Mouse (Mus musculus) intestine, embryonic 16.5 days (tissue): ENCODE measurements around the gene Prkar2a. TPM values are rescaled to one million over a fixed set of nuclear protein-coding genes. Genes with fewer than 3 reads are reported as not detected.
A peak's percentile ranks its signal among the peaks of the same experiment; 100 is the strongest.
"Not testable (repeated sequence)": the region's sequence is repeated elsewhere in the genome, so short reads cannot be mapped to it uniquely, and the experiment has no call there.

ENCODE experiments used
- ATAC-seq: fragments of 200-750 bp; cut with Nextera tagmentation; 2 replicates; pipeline ENCODE4 v1.8.0; 2017; ENCODE audit warnings: moderate TSS enrichment, moderate library complexity
- H3K27ac ChIP-seq: fragments of 300-500 bp; sonication (generic); 2 replicates; pipeline ENCODE4 v1.5.1; 2014; ENCODE audit warnings: mild to moderate bottlenecking, low read length
- H3K27me3 ChIP-seq: fragments of 300-500 bp; sonication (generic); replicated peaks from 2 replicates; pipeline ENCODE4 v1.6.1; 2014; ENCODE audit warnings: low read length, control low read depth, mixed read lengths; ENCODE audit not compliant: control insufficient read depth, insufficient read depth
- H3K36me3 ChIP-seq: fragments of 300-500 bp; sonication (generic); 2 replicates; pipeline ENCODE4 v1.6.1; 2014; ENCODE audit warnings: low read length, control low read depth; ENCODE audit not compliant: control insufficient read depth, insufficient read depth
- H3K4me1 ChIP-seq: fragments of 300-500 bp; sonication (generic); 2 replicates; pipeline ENCODE4 v1.6.1; 2014; ENCODE audit warnings: low read length, control low read depth, mixed read lengths; ENCODE audit not compliant: control insufficient read depth, insufficient read depth
- H3K4me2 ChIP-seq: fragments of 300-500 bp; sonication (generic); 2 replicates; pipeline ENCODE4 v1.6.1; 2014; ENCODE audit warnings: low read depth, low read length, control low read depth
- H3K4me3 ChIP-seq: fragments of 300-500 bp; sonication (generic); 2 replicates; pipeline ENCODE4 v1.5.1; 2014; ENCODE audit warnings: mild to moderate bottlenecking, low read length
- H3K9ac ChIP-seq: fragments of 300-500 bp; sonication (generic); 2 replicates; pipeline ENCODE4 v1.6.1; 2014; ENCODE audit warnings: low read depth, low read length
- H3K9me3 ChIP-seq: fragments of 300-500 bp; sonication (generic); 2 replicates; pipeline ENCODE4 v1.6.1; 2016; ENCODE audit warnings: low read length, control low read depth; ENCODE audit not compliant: control insufficient read depth
- WGBS: fragments of 180-500 bp; shearing (Covaris S2); extraction: QIAGEN DNeasy Blood & Tissue Kit; methylation state at CpG from one replicate; pipeline ENCODE4 v1.1.7; 2014; 5-methylcytosine and 5-hydroxymethylcytosine counted together
- polyA plus RNA-seq: library from polyadenylated mRNA; unstranded; fragments of >200 nt; fragmentation: Nextera tagmentation; extraction: Ambion mirVana; gene quantifications from 2 replicates; pipeline ENCODE4 v1.2.1, GENCODE M21; 2015

Prkar2a gene
- polyA plus RNA-seq, result 32.8 and 36.9 TPM in 2 replicates

DNA sequence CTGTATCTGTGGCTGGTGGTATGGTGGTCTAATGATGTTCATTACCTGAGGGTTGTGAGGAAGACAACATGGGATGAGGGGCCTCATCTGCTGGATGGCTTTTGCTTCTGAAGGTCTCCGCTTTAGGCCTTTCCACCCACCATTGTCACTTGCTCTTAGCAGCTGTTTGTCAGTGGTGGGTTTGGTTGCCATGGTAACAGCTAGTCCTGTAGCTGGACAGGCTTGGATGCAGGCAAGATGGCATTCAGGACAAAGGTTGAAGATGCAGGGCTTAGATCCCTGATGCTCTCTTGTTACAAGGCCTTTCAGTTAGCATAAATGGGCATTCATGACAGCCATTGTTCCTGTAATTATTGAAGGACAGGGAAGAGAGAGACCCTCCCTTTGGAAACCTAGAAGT is at the start of gene Prkar2a:
Prkar2a (plus strand) TSS at position 209 of the 400 bp plus-strand sequence.
- H3K9ac ChIP-seq, result no peak within 1 kb of the TSS
- WGBS, result 79% methylated on average over 1 of the region's 1 CpGs
- H3K27me3 ChIP-seq, result no peaks in the 10 kb centered on the region
- H3K4me1 ChIP-seq, result peaks cover 44% of the 10 kb centered on the region
- no peak within 1 kb of the TSS for H3K4me3 ChIP-seq
- H3K9me3 ChIP-seq, result no peaks in the 10 kb centered on the region
- peak within 1 kb of the TSS; percentile 65 for H3K27ac ChIP-seq
- no peaks in the 10 kb centered on the region for H3K36me3 ChIP-seq
- H3K4me2 ChIP-seq, result peak within 1 kb of the TSS; percentile 11; the same call in 1 of the 2 replicates
- no peak for ATAC-seq

DNA sequence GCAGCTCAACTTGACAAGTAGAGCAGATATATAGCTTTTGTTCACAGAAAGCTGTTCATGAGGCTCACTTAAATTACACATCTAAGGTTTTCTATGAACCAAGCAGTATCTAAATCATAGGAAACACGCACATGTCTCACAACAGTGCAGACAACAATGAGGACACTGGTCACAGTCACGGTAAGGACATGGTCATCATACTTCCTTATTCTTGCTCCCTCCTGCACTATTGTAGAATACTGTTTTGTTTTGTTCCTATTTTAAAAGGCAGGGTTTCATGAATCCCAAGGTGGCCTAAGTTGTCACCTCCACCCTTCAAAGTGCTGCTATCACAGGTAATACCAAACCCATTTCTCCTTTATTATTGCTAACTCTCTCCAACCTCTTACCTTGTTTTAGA is 49.3 kb upstream of the Prkar2a start:
- H3K9ac ChIP-seq, result no peak overlapping the region
- 93% methylated on average over 2 of the region's 2 CpGs for WGBS
- H3K36me3 ChIP-seq, result no peaks in the 10 kb centered on the region

DNA sequence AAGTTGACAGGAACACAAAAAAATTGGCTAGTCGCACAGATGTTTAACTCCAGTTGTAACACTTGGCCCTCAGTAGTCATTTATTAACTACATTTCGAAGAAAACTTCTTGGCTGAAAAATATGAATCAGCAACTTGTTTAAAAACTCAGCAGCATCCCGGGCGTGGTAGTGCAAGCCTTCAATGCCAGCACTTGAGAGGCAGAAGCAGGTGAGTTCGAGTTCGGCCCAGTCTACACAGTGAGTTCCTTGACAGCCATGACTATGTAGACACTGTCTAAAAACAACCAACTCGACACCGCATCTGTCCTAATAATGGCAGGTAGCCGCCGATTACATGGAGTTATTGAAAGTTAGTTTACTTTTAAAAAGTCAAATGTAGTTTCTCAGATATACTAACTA is 40.9 kb upstream of the Prkar2a start:
- H3K27me3 ChIP-seq, result no peaks in the 10 kb centered on the region
- H3K9ac ChIP-seq, result peak overlapping the region; percentile 93
- WGBS, result 24% methylated on average over 10 of the region's 10 CpGs
- H3K36me3 ChIP-seq, result no peaks in the 10 kb centered on the region
- no peaks in the 10 kb centered on the region for H3K9me3 ChIP-seq
- H3K4me1 ChIP-seq, result peaks cover 16% of the 10 kb centered on the region; the same call in 1 of the 2 replicates
- peak overlapping the region; percentile 97 for H3K4me3 ChIP-seq
- H3K4me2 ChIP-seq, result peak overlapping the region; percentile 69
- peak overlapping the region; percentile 94 for H3K27ac ChIP-seq
- no peak for ATAC-seq

More for the DNA sequence above, 49.3 kb upstream of the Prkar2a start:
- ATAC-seq, result no peak
- Histone ChIP-seq H3K27me3 (no peaks in the 10 kb centered on the region), H3K4me1 (no peaks in the 10 kb centered on the region), H3K4me3 (no peak overlapping the region), H3K4me2 (no peak overlapping the region), H3K9me3 (no peaks in the 10 kb centered on the region), H3K27ac (no peak overlapping the region)

DNA sequence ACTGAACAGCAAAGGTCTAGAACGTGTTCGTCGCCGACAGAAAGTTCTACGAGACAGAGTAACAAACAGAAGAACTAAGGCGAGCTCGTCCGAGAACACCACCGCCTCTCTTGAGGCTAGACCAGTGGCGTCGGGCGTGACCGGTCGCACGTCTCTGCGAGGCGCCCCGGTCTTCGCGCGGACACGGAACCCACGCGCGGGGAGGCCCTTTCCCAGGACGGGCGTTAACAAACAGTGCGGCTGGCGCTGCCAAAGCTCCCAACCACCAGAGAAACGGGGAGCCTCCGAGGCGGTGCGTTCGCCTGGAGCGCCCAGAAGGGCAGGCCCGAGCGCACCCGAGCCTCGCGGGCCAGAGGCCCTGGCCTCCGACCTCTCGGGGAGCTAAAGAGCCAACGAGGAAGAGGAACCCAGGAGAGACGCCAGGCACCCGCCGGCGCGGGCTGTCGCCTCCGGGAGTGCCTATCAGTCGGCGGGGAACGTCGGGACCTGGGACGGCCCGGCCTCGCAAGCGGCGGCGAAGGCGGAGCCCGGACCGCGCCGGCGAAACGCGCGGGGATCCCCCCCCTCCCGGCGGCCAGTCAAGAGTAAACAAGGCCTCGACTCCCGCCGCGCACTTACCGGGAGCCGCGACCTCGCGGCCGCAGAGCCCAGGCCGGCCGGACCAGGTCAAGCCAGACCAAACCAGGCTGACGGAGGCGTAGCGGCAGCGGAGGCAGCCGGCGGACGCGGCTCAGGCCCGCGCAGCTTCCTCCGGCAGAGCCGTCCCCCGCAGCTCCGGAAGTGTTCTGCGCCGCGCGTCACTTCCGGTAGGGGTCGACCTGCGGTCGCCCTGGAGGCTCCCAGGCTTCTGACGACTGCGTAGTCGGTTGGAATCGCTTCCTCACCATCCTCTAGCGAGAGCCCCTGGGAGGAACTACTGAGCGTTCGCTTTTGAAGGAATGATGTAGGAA is 40.2 kb upstream of the Prkar2a start, which contains the start of gene Arih2:
Arih2 (minus strand) TSS at position 776 of the 950 bp plus-strand sequence.
- Histone ChIP-seq H3K9me3 (no peaks in the 10 kb centered on the region), H3K4me2 (peak within 1 kb of the TSS; percentile 69), H3K9ac (peak within 1 kb of the TSS; percentile 93), H3K4me3 (peak within 1 kb of the TSS; percentile 97), H3K27ac (peak within 1 kb of the TSS; percentile 94), H3K36me3 (no peaks in the 10 kb centered on the region), H3K4me1 (peaks cover 16% of the 10 kb centered on the region; the same call in 1 of the 2 replicates), H3K27me3 (no peaks in the 10 kb centered on the region)
- WGBS, result under 1% methylated on average over 111 of the region's 112 CpGs
- ATAC-seq, result peak; percentile 99

DNA sequence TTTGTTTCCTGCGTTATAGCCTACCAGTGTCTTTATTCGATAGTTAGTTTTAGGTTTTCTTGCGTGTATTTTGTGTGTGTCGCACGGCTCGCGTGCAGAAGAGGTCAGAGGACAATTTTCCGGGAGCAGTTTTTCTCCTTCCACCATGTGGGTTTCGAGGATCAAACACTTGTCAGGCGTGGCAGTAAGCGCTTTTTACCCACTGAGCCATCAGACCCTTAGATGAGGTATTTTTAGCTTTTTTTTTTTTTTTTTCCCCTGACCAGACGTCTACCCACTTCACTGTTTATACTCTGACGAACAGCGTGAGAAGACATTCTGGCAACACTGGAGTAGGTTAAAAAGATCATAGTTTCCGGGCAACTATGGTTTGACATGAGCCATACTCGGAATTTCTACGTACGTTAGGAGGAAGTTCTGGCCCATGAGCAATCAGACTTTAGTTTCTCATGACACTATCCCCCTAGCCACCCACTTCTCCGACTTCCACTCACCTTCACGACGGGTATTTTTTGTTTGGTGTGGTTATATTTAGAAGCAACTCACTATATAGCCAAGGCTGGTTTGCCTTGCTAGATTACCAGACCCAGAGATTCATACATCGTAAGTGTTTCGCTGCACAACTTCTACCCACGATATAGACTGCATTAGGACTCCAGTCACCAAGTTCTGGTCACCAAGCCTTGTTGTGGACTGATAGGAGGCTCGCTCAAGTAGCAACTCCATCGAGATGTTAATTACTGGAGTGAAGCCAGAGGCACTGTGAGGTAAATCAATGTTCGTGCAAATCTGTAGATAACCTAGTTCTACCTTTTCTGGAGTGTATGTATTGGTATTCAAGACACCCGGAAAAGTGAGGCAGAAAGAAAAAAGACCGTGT is 39.3 kb upstream of the Prkar2a start:
- peak overlapping the region; percentile 93 for H3K9ac ChIP-seq
- H3K27ac ChIP-seq, result peak overlapping the region; percentile 94
- peak; percentile 9 for ATAC-seq
- H3K9me3 ChIP-seq, result no peaks in the 10 kb centered on the region
- 21% methylated on average over 29 of the region's 29 CpGs for WGBS
- peaks cover 16% of the 10 kb centered on the region; the same call in 1 of the 2 replicates for H3K4me1 ChIP-seq
- peak overlapping the region; percentile 97 for H3K4me3 ChIP-seq
- no peaks in the 10 kb centered on the region for H3K36me3 ChIP-seq
- H3K4me2 ChIP-seq, result peak overlapping the region; percentile 61
- no peaks in the 10 kb centered on the region for H3K27me3 ChIP-seq

DNA sequence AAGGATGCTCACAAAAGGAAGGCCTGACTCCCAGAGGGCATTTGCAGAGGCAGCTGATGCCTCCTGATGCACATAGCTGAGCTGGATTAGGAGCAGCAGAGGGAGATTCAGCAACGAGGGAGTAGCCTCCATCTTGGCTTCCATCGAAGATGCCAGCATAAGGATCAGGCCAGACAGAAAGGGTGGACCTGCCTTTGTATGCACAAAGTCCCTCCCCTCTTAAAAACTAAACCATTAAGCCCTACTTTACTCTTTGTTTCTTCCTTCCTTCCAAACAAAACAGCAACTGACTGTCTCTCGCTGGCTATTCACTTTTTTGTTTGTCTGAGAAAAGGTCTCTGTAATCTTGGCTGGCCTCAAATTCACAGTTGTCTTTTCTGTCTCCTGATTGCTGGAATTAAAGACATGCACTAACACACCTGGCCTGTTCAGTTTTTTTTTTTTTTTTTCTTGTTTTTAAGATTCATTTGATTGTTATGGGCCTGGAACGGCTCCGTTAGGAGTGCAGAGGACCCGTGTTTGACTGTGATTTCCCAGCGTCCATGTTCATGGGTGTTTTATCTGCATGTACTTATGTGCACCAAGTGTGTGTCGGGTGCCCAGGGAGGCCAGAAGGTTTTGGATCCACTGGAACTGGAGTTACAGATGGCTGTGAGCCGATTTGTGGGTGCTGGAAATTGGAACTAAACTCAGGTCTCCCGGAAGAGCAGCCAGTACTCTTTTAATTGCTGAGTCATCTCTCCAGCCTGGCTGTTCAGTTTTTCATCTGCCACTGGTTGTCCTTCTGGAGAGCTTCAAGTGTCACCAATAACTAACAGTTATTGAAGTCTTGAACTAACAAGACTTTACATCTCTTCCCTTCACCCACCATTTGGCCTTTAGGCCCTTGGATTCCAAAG is 34.3 kb upstream of the Prkar2a start:
- Histone ChIP-seq H3K4me3 (no peak overlapping the region), H3K36me3 (no peaks in the 10 kb centered on the region), H3K9me3 (no peaks in the 10 kb centered on the region), H3K4me1 (peaks cover 7% of the 10 kb centered on the region; the same call in 1 of the 2 replicates), H3K27me3 (no peaks in the 10 kb centered on the region), H3K9ac (no peak overlapping the region), H3K4me2 (no peak overlapping the region), H3K27ac (no peak overlapping the region; the same call in 1 of the 2 replicates)
- no peak for ATAC-seq
- WGBS, result 77% methylated on average over 10 of the region's 10 CpGs

DNA sequence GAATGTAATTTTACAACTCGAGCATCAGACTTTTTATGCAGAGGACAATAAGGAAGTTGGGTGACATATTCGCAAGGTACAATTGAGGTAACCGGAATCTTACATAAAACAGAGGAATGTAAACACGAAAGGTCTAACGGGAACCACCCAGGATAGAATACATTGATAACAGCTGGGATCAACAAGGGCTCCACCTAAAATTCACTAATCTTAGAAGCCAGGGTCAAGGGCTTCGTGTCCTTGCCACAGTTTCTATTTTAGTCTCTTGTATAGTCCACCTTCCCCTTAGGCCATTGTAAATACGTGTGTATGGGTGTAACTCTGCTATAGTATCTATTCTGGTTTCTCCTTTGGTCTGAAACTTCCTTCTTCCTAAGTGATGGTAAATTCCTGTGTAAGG is 33.2 kb upstream of the Prkar2a start:
- H3K27me3 ChIP-seq, H3K4me2 ChIP-seq, H3K9me3 ChIP-seq, H3K9ac ChIP-seq, H3K36me3 ChIP-seq, H3K4me3 ChIP-seq, ATAC-seq, H3K27ac ChIP-seq, H3K4me1 ChIP-seq: not testable (repeated sequence)
- WGBS, result 46% methylated on average over 7 of the region's 7 CpGs

DNA sequence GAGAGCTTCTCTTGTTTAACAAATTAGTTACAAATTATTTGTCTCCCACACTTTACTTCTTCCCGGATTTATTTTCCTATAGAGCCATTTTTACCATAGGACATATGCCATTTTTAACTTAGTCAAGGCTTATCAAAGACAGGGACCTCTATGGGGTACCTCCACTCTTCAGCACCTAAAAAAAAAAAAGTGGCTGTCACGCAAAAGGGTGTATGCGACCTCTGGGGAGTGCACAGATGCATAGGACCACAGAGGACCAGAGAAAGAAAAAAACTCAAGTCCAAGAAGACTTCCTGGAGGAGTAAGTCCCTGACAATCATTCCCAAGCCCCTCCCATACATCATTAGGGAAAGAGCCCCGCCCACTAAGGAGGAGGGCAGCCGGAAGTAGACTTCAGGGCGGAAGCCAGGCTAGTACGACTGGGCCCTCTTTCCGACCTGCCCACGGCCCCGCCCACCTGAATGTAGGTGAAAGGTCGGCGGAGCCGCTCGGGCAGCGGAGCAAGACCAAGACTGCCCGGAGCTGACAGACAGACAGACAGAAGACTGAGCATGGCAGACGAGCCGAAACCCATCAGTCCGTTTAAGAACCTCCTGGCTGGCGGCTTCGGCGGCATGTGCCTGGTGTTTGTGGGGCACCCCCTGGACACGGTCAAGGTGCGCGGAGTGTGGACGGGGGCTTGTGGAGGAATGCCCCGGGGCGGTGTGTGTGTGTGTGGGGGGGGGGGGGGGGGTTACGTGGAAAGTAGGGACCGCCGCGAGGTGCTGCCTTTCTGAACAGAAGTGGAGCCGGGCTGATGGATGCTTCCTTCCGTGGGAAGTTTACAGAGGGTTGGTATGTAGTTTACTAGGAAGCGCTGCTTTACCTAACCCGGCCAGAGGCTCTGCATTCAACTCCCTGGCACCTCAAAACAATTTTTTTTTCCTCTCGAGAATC is 27.2 kb upstream of the Prkar2a start, which contains the start of gene Slc25a20:
Slc25a20 (plus strand) TSS at position 412 of the 936 bp plus-strand sequence.
- H3K27me3 ChIP-seq, result no peaks in the 10 kb centered on the region
- peak within 1 kb of the TSS; percentile 69 for H3K4me3 ChIP-seq
- ATAC-seq, result peak; percentile 95
- peak within 1 kb of the TSS; percentile 62; the same call in 1 of the 2 replicates for H3K27ac ChIP-seq
- peaks cover 9% of the 10 kb centered on the region for H3K4me1 ChIP-seq
- peak within 1 kb of the TSS; percentile 52 for H3K4me2 ChIP-seq
- H3K9me3 ChIP-seq, result no peaks in the 10 kb centered on the region
- H3K9ac ChIP-seq, result peak within 1 kb of the TSS; percentile 77
- 3% methylated on average over 35 of the region's 37 CpGs for WGBS
- no peaks in the 10 kb centered on the region for H3K36me3 ChIP-seq
